25 mouse cellular contexts compared by ENCODE assay signal in the genomic region with DNA sequence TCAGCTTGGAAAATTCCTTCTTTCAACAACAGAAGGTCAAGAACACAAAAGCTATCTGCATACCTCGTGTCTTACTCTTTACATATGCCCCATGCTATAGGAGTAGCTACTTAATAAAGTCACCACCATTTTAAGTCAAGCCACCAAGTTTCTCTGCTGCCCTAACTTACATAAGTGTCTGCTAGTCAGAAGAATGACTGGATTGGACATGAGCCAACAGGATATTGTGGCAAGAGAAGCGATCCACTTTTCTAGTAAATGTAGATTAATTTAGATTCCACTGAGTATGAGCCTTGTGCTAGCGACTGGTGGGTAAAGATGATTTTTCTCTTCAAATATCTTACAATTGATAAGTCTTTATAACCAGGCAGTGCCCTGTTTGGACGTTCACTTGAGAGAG. TPM values are rescaled to one million over a fixed set of nuclear protein-coding genes. Genes with fewer than 3 reads are reported as not detected.
DNase-seq lines count a peak whose midpoint lies in the region; ATAC-seq and TF ChIP-seq lines count a peak whose summit lies in the region.
"Had no signal": no experiment of that assay in that cellular context is flagged by ENCODE, and none has a peak within 500 bp of the region (broad histone marks: within the 10 kb centered on the region; RNA-seq: fewer than 3 reads in every experiment).

No protein-coding gene starts in this region.

- 46% methylated on average over 4 of the region's 4 CpGs for WGBS in lung, embryonic 14.5 days
- WGBS in forebrain, postnatal 0 days: 75% methylated on average over 4 of the region's 4 CpGs

- no peak for ATAC-seq in lung, embryonic 14.5 days (ENCODE audit: insufficient read depth)
- no peak for ATAC-seq in forebrain, postnatal 0 days
- ATAC-seq: forebrain, embryonic 13.5 days; hindbrain, embryonic 16.5 days; inflammation-experienced regulatory T-cells, adult 6 months; Patski had no signal

- H3K9ac ChIP-seq in lung, embryonic 14.5 days: no peak overlapping the region
- no peak overlapping the region for H3K9ac ChIP-seq in forebrain, postnatal 0 days
- H3K9ac ChIP-seq: forebrain, embryonic 13.5 days; heart, embryonic 12.5 days; hindbrain, embryonic 12.5 days had no signal

- H3K36me3 ChIP-seq in lung, embryonic 14.5 days (ENCODE audit: insufficient read depth): no peaks in the 10 kb centered on the region
- no peaks in the 10 kb centered on the region for H3K36me3 ChIP-seq in forebrain, postnatal 0 days (ENCODE audit: insufficient read depth)
- H3K36me3 ChIP-seq: embryonic facial prominence, embryonic 10.5 days; heart, embryonic 12.5 days; hindbrain, embryonic 12.5 days had no signal

- TF ChIP-seq CTCF in lung, embryonic 14.5 days (IDR thresholded peaks at IDR 0.05; ENCODE audit: low read depth): no peak
- TF ChIP-seq CTCF in forebrain, postnatal 0 days (IDR thresholded peaks at IDR 0.05; ENCODE audit: low read depth): no peak

- H3K4me1 ChIP-seq in lung, embryonic 14.5 days (ENCODE audit: insufficient read depth): 0 out of 2 replicates have a peak, but pooled peaks cover 4% of the 10 kb centered on the region
- H3K4me1 ChIP-seq in forebrain, postnatal 0 days (ENCODE audit: insufficient read depth): no peaks in the 10 kb centered on the region
- H3K4me1 ChIP-seq: forebrain, embryonic 13.5 days; heart, embryonic 12.5 days; hindbrain, embryonic 12.5 days had no signal

- H3K4me3 ChIP-seq in lung, embryonic 14.5 days (ENCODE audit: low read depth, low read length): no peak overlapping the region
- no peak overlapping the region for H3K4me3 ChIP-seq in forebrain, postnatal 0 days (ENCODE audit: low read depth, low read length)
- H3K4me3 ChIP-seq: embryonic facial prominence, embryonic 10.5 days; forebrain, embryonic 13.5 days; gastrocnemius, adult 2 months; heart, embryonic 12.5 days; hindbrain, embryonic 12.5 days had no signal

- H3K4me2 ChIP-seq in lung, embryonic 14.5 days: no peak overlapping the region
- no peak overlapping the region for H3K4me2 ChIP-seq in forebrain, postnatal 0 days (ENCODE audit: low read depth)
- H3K4me2 ChIP-seq: forebrain, embryonic 13.5 days; heart, embryonic 12.5 days; hindbrain, embryonic 12.5 days had no signal

- H3K27me3 ChIP-seq in lung, embryonic 14.5 days (ENCODE audit: insufficient read depth, low read length): no peaks in the 10 kb centered on the region
- no peaks in the 10 kb centered on the region for H3K27me3 ChIP-seq in forebrain, postnatal 0 days (ENCODE audit: insufficient read depth, low read length)
- H3K27me3 ChIP-seq: CH12.LX; forebrain, embryonic 13.5 days; heart, embryonic 12.5 days; hindbrain, embryonic 12.5 days; Patski had no signal

- no peaks in the 10 kb centered on the region for H3K9me3 ChIP-seq in lung, embryonic 14.5 days (ENCODE audit: low read depth, low read length)
- H3K9me3 ChIP-seq in forebrain, postnatal 0 days (ENCODE audit: low read length): no peaks in the 10 kb centered on the region
- H3K9me3 ChIP-seq: embryonic facial prominence, embryonic 10.5 days; forebrain, embryonic 13.5 days; heart, embryonic 12.5 days; hindbrain, embryonic 12.5 days had no signal

- intact Hi-C loops in heart, postnatal 10 days (cut with DNase I): no loop called here

- H3K27ac ChIP-seq in lung, embryonic 14.5 days (ENCODE audit: low read depth): no peak overlapping the region
- H3K27ac ChIP-seq in forebrain, postnatal 0 days (ENCODE audit: low read depth, low read length): no peak overlapping the region
- H3K27ac ChIP-seq: embryonic facial prominence, embryonic 10.5 days; forebrain, embryonic 13.5 days; gastrocnemius, adult 2 months; hindbrain, embryonic 12.5 days had no signal

- peak; percentile 71 for DNase-seq in lung, embryonic 14.5 days
- DNase-seq in lung, postnatal 25 days (ENCODE audit: low spot score): no peak
- peak; percentile 63 for DNase-seq in 3T3-L1 (ENCODE audit: low read depth, low spot score)
- peak; percentile 17 for DNase-seq in Muller cell, postnatal 12 days (ENCODE audit: inconsistent ontology term)
- no peak for DNase-seq in urinary bladder, adult 18-20 months (ENCODE audit: low spot score in 2 of 2)
- no peak for DNase-seq in heart, postnatal 10 days
- no peak for DNase-seq in forebrain, postnatal 0 days
- DNase-seq: adrenal gland, adult 8-10 months; adrenal gland, postnatal 36 days; B cell, adult 2 months; cerebellum, adult 2 months; cerebellum, postnatal 10 days; gastrocnemius, adult 2 months; gastrocnemius, postnatal 25 days; heart, postnatal 4 days had no signal

RNA-seq across cellular contexts. Expression of a gene that starts 12.0 kb away (rescaled TPM):
- 0.20 and 0.32 TPM in 2 replicates for polyA plus RNA-seq in lung, embryonic 14.5 days (2014; fragmentation: Nextera tagmentation; extraction: Ambion mirVana)
- total RNA-seq in heart, postnatal 10 days (2021): 1 to 10 TPM in 1 of 2 experiments, not detected in 1; 1.5 TPM
- total RNA-seq in forebrain, postnatal 0 days (2014; rRNA removed): 0.29 TPM in 1 of 2 replicates, not detected in the other
- polyA plus RNA-seq in forebrain, postnatal 0 days (2015; fragmentation: Nextera tagmentation; extraction: Ambion mirVana): 0.09 and 0.33 TPM in 2 replicates
- polyA plus RNA-seq: heart, embryonic 12.5 days; hindbrain, embryonic 12.5 days had no signal

RNA-seq across cellular contexts. Expression of a gene that starts 58.8 kb away (rescaled TPM):
- polyA plus RNA-seq in lung, embryonic 14.5 days (2014; fragmentation: Nextera tagmentation; extraction: Ambion mirVana): 0.47 and 0.73 TPM in 2 replicates
- not detected for total RNA-seq in heart, postnatal 10 days (2021)
- 43.3 and 44.2 TPM in 2 replicates for total RNA-seq in forebrain, postnatal 0 days (2014; rRNA removed)
- 21.0 and 22.2 TPM in 2 replicates for polyA plus RNA-seq in forebrain, postnatal 0 days (2015; fragmentation: Nextera tagmentation; extraction: Ambion mirVana)
- total RNA-seq: adrenal gland, adult 8-10 months; adrenal gland, postnatal 36 days; CH12.LX; gastrocnemius, adult 2 months; gastrocnemius, postnatal 25 days; granulocyte monocyte progenitor cell, adult 5-6 weeks; heart, adult 8-10 months; heart, postnatal 4 days had no signal
- polyA plus RNA-seq: inflammation-experienced regulatory T-cells, adult 6 months; Patski had no signal

Comparison
In these comparisons a context has a peak if more than half of its experiments do, and no peak if none do; other contexts are left out.
1. DNase-seq: peak in lung, embryonic 14.5 days (single experiment), 3T3-L1 (single experiment) and Muller cell, postnatal 12 days (single experiment); none in lung, postnatal 25 days (single experiment), urinary bladder, adult 18-20 months (0 of 2), heart, postnatal 10 days (0 of 2) and forebrain, postnatal 0 days (single experiment).
2. RNA of a gene that starts 58.8 kb away (total RNA-seq): 43.3 to 44.2 TPM in forebrain, postnatal 0 days; not detected in heart, postnatal 10 days; every median in the first group is over 10 times any median in the second.